Comparison of ENCODE assay signal across 21 mouse cellular contexts in genomic region chr17:85163272-85163610, GRCm38 (mm10).
A peak's percentile ranks its signal among the peaks of the same experiment; 100 is the strongest.
DNase-seq lines count a peak whose midpoint lies in the region; ATAC-seq and TF ChIP-seq lines count a peak whose summit lies in the region.
"Had no signal": no experiment of that assay in that cellular context is flagged by ENCODE, and none has a peak within 500 bp of the region (broad histone marks: within the 10 kb centered on the region; RNA-seq: fewer than 3 reads in every experiment).

No protein-coding gene starts in this region.

- no peak overlapping the region for H3K9ac ChIP-seq in kidney, embryonic 14.5 days (ENCODE audit: low read depth, low read length)
- H3K9ac ChIP-seq in ES-E14 (ENCODE audit: insufficient read depth, low read depth, low read length, poor library complexity, severe bottlenecking): no peak overlapping the region
- H3K9ac ChIP-seq in hindbrain, postnatal 0 days (replicated peaks; ENCODE audit: low read length): no peak overlapping the region
- H3K9ac ChIP-seq: forebrain, embryonic 15.5 days; heart, embryonic 15.5 days; hindbrain, embryonic 14.5 days had no signal

- TF ChIP-seq POLR2A in kidney, adult 2 months (IDR thresholded peaks at IDR 0.05; ENCODE audit: low read depth, low read length): no peak

- no peak for TF ChIP-seq CTCF in kidney, adult 2 months (conservative IDR thresholded peaks at IDR 0.05; ENCODE audit: insufficient read depth, insufficient read length, low read depth, low read length)
- no peak for TF ChIP-seq CTCF in hindbrain, postnatal 0 days (IDR thresholded peaks at IDR 0.05; ENCODE audit: low read depth)

- H3K4me1 ChIP-seq in kidney, adult 2 months (ENCODE audit: control insufficient read depth, insufficient read depth, low read length): peaks cover 2% of the 10 kb centered on the region; the same call in 1 of the 2 replicates
- H3K4me1 ChIP-seq in kidney, embryonic 14.5 days (ENCODE audit: control insufficient read depth, insufficient read depth, low read length): no peaks in the 10 kb centered on the region
- peaks cover 8 to 10% of the 10 kb centered on the region in 2 experiments for H3K4me1 ChIP-seq in ES-E14 (ENCODE audit: control insufficient read depth in 2 of 2, insufficient read depth in 2 of 2, low read length in 2 of 2, poor library complexity in 1 of 2)
- H3K4me1 ChIP-seq in hindbrain, postnatal 0 days (ENCODE audit: insufficient read depth, low read length): no peaks in the 10 kb centered on the region
- H3K4me1 ChIP-seq: embryonic facial prominence, embryonic 12.5 days; heart, embryonic 10.5 days; heart, embryonic 15.5 days had no signal

- H3K4me2 ChIP-seq in kidney, embryonic 14.5 days (replicated peaks; ENCODE audit: low read depth, low read length): no peak overlapping the region
- no peak overlapping the region for H3K4me2 ChIP-seq in hindbrain, postnatal 0 days (ENCODE audit: low read depth, low read length)
- H3K4me2 ChIP-seq: embryonic facial prominence, embryonic 12.5 days; forebrain, embryonic 15.5 days; heart, embryonic 15.5 days; hindbrain, embryonic 14.5 days had no signal

- peak; percentile 58 for DNase-seq in kidney, adult 2 months
- DNase-seq in 3T3-L1 (ENCODE audit: low read depth, low spot score) (peak; percentile 6), ES-E14 (ENCODE audit: low read depth, low spot score) (no peak)
- DNase-seq in large intestine, adult 2 months (ENCODE audit: low read depth, low spot score): peak; percentile 73
- no peak for DNase-seq in hindbrain, postnatal 0 days (ENCODE audit: low spot score)
- no peak for DNase-seq in yolk sac, embryonic 10.5 days (ENCODE audit: low spot score)
- no peak for DNase-seq in layer of hippocampus, adult 9-10 months (ENCODE audit: low spot score)
- DNase-seq: adrenal gland, postnatal 10 days; cerebellum, adult 11 months; cerebellum, adult 9-10 months; cerebellum, postnatal 25 days; gastrocnemius, postnatal 36 days; heart, adult 18-20 months; heart, postnatal 14 days had no signal

- in situ Hi-C loops in ES-E14 (cut with MboI; ENCODE audit: low sequenced_read_pairs in 2 of 2, unreplicated experiment in 2 of 2): no loop called here

- H3K27me3 ChIP-seq in kidney, adult 2 months (replicated peaks; ENCODE audit: control insufficient read depth, insufficient read depth, low read length): no peaks in the 10 kb centered on the region
- no peaks in the 10 kb centered on the region for H3K27me3 ChIP-seq in kidney, embryonic 14.5 days (ENCODE audit: control insufficient read depth, insufficient read depth, low read length)
- H3K27me3 ChIP-seq in hindbrain, postnatal 0 days (ENCODE audit: insufficient read depth, low read length): no peaks in the 10 kb centered on the region
- H3K27me3 ChIP-seq: CH12.LX; embryonic facial prominence, embryonic 12.5 days; forebrain, embryonic 15.5 days; heart, embryonic 15.5 days had no signal

- 54% methylated on average over 4 of the region's 4 CpGs for WGBS in kidney, adult 2 months
- WGBS in kidney, embryonic 14.5 days: 87% methylated on average over 4 of the region's 4 CpGs
- WGBS in large intestine, adult 2 months: 35% methylated on average over 4 of the region's 4 CpGs
- 90% methylated on average over 4 of the region's 4 CpGs for WGBS in hindbrain, postnatal 0 days

- no peak for ATAC-seq in kidney, embryonic 14.5 days (ENCODE audit: low FRiP score, low TSS enrichment)
- no peak for ATAC-seq in hindbrain, postnatal 0 days
- ATAC-seq: forebrain, embryonic 15.5 days had no signal

- no peaks in the 10 kb centered on the region for H3K36me3 ChIP-seq in kidney, adult 2 months (ENCODE audit: control insufficient read depth, insufficient read depth, low read length)
- H3K36me3 ChIP-seq in kidney, embryonic 14.5 days (ENCODE audit: control insufficient read depth, insufficient read depth, low read length): no peaks in the 10 kb centered on the region
- H3K36me3 ChIP-seq in ES-E14 (ENCODE audit: control insufficient read depth, insufficient read depth, low read length, poor library complexity, severe bottlenecking): no peaks in the 10 kb centered on the region; the same call in 1 of the 2 replicates
- no peaks in the 10 kb centered on the region for H3K36me3 ChIP-seq in hindbrain, postnatal 0 days (ENCODE audit: insufficient read depth, low read length)
- H3K36me3 ChIP-seq: embryonic facial prominence, embryonic 12.5 days; forebrain, embryonic 15.5 days; heart, embryonic 10.5 days; heart, embryonic 15.5 days had no signal

- no peak overlapping the region for H3K4me3 ChIP-seq in kidney, adult 2 months (ENCODE audit: insufficient read depth, low read depth, low read length)
- no peak overlapping the region for H3K4me3 ChIP-seq in kidney, embryonic 14.5 days (ENCODE audit: low read length)
- H3K4me3 ChIP-seq in ES-E14 (ENCODE audit: insufficient read depth in 1 of 2, low read depth in 1 of 2, low read length in 2 of 2, poor library complexity in 1 of 2, severe bottlenecking in 1 of 2): peak overlapping the region in 1 of 2 experiments; percentile 38; a peak in 2 of 4 replicates
- H3K4me3 ChIP-seq in hindbrain, postnatal 0 days (ENCODE audit: low read length): no peak overlapping the region
- H3K4me3 ChIP-seq: embryonic facial prominence, embryonic 12.5 days; forebrain, embryonic 15.5 days; heart, embryonic 10.5 days; heart, embryonic 15.5 days had no signal

- no peaks in the 10 kb centered on the region for H3K9me3 ChIP-seq in kidney, embryonic 14.5 days (ENCODE audit: control insufficient read depth, low read length)
- H3K9me3 ChIP-seq in ES-E14 (ENCODE audit: control insufficient read depth, insufficient read depth, low read depth, low read length): no peaks in the 10 kb centered on the region
- no peaks in the 10 kb centered on the region for H3K9me3 ChIP-seq in hindbrain, postnatal 0 days (ENCODE audit: low read length)
- H3K9me3 ChIP-seq: embryonic facial prominence, embryonic 12.5 days; forebrain, embryonic 15.5 days; heart, embryonic 10.5 days; heart, embryonic 15.5 days had no signal

- H3K27ac ChIP-seq in kidney, adult 2 months (ENCODE audit: insufficient read depth, low read depth, low read length): no peak overlapping the region
- H3K27ac ChIP-seq in kidney, embryonic 14.5 days (ENCODE audit: low read depth, low read length): no peak overlapping the region
- H3K27ac ChIP-seq in ES-E14 (ENCODE audit: insufficient read depth, low read depth, low read length, poor library complexity, severe bottlenecking): peak overlapping the region; percentile 73
- no peak overlapping the region for H3K27ac ChIP-seq in hindbrain, postnatal 0 days
- H3K27ac ChIP-seq: embryonic facial prominence, embryonic 12.5 days; forebrain, embryonic 15.5 days; heart, embryonic 10.5 days; heart, embryonic 15.5 days; hindbrain, embryonic 14.5 days had no signal

TF ChIP-seq in ES-E14, 5 proteins besides CTCF, POLR2A, EP300 and RAD21:
- TF ChIP-seq CHD2 (IDR thresholded peaks at IDR 0.05; ENCODE audit: low read depth, low read length): no peak
- TF ChIP-seq ZNF384 (IDR thresholded peaks at IDR 0.05; ENCODE audit: low read depth, low read length): no peak
- no peak for TF ChIP-seq ZC3H11A (IDR thresholded peaks at IDR 0.05; ENCODE audit: borderline replicate concordance, low read depth, low read length)
- TF ChIP-seq HCFC1 (IDR thresholded peaks at IDR 0.05; ENCODE audit: borderline replicate concordance, insufficient read depth, low read length): no peak
- TF ChIP-seq MAFK (IDR thresholded peaks at IDR 0.05; ENCODE audit: insufficient read depth, low read depth, low read length): no peak

Comparison
In these comparisons a context has a peak if more than half of its experiments do, and no peak if none do; other contexts are left out.
1. DNase-seq: peak in kidney, adult 2 months (single experiment), 3T3-L1 (single experiment) and large intestine, adult 2 months (single experiment); none in ES-E14 (single experiment), hindbrain, postnatal 0 days (single experiment), yolk sac, embryonic 10.5 days (single experiment) and layer of hippocampus, adult 9-10 months (single experiment).